Mouse (Mus musculus) cerebellum, postnatal 10 days (tissue): ENCODE measurements around the gene Arpp21.
"Not testable (repeated sequence)": the region's sequence is repeated elsewhere in the genome, so short reads cannot be mapped to it uniquely, and the experiment has no call there.

Experiments used
- DNase-seq, 2 experiments: peaks; one replicate each; pipeline ENCODE4 v3.0.0; 2021; ENCODE audit warnings: mixed read lengths in 2 of 2

Gene Arpp21

GRCm38 (mm10) chr9:112100841-112101595, 134.7 kb downstream of the Arpp21 start:
- DNase-seq: no peak

- no peak for DNase-seq
Measured at GRCm38 (mm10) chr9:112098267-112098666, 137.5 kb downstream of the Arpp21 start.

- DNase-seq: no peak
Measured at GRCm38 (mm10) chr9:112095708-112096107, 140.0 kb downstream of the Arpp21 start.

- no peak for DNase-seq
Measured at GRCm38 (mm10) chr9:112095198-112095597, 140.5 kb downstream of the Arpp21 start.

GRCm38 (mm10) chr9:112078903-112079302, 156.8 kb downstream of the Arpp21 start:
- no peak for DNase-seq

GRCm38 (mm10) chr9:112078453-112078852, 157.3 kb downstream of the Arpp21 start:
- DNase-seq: no peak

- DNase-seq: no peak
Measured at GRCm38 (mm10) chr9:112075273-112075672, 160.5 kb downstream of the Arpp21 start.

- DNase-seq: no peak
Measured at GRCm38 (mm10) chr9:112074872-112075271, 160.9 kb downstream of the Arpp21 start.

GRCm38 (mm10) chr9:112071368-112071767, 164.4 kb downstream of the Arpp21 start:
- no peak for DNase-seq

- DNase-seq: no peak
Measured at GRCm38 (mm10) chr9:112070961-112071360, 164.8 kb downstream of the Arpp21 start.

- no peak for DNase-seq
Measured at GRCm38 (mm10) chr9:112068250-112068649, 167.5 kb downstream of the Arpp21 start.

GRCm38 (mm10) chr9:112060696-112061425, 174.9 kb downstream of the Arpp21 start:
- DNase-seq: no peak

- no peak for DNase-seq
Measured at GRCm38 (mm10) chr9:112054807-112055381, 180.8 kb downstream of the Arpp21 start.

GRCm38 (mm10) chr9:112047903-112048467, 187.8 kb downstream of the Arpp21 start:
- no peak for DNase-seq

- no peak for DNase-seq
Measured at GRCm38 (mm10) chr9:112040566-112040965, 195.2 kb downstream of the Arpp21 start.

- peak; percentile 56 to 70 for DNase-seq
Measured at GRCm38 (mm10) chr9:112037732-112038131, 198.0 kb downstream of the Arpp21 start.

GRCm38 (mm10) chr9:112033840-112034239, 201.9 kb downstream of the Arpp21 start:
- DNase-seq: not testable (repeated sequence)

GRCm38 (mm10) chr9:112032169-112032568, 203.6 kb downstream of the Arpp21 start:
- DNase-seq: no peak

GRCm38 (mm10) chr9:112023562-112024015, 212.1 kb downstream of the Arpp21 start:
- DNase-seq: no peak

GRCm38 (mm10) chr9:112023111-112023510, 212.6 kb downstream of the Arpp21 start:
- DNase-seq: peak; percentile 36 to 44
